Mouse (Mus musculus) myocyte (in vitro differentiated cells): ENCODE measurements around the gene Tnr. TPM values are rescaled to one million over a fixed set of nuclear protein-coding genes. Genes with fewer than 3 reads are reported as not detected.

Experiments used
- H3K27me3 ChIP-seq: one replicate; pipeline ENCODE4 v1.6.1; 2011; ENCODE audit not compliant: control insufficient read depth, insufficient read depth, insufficient read length
- H3K36me3 ChIP-seq: one replicate; pipeline ENCODE4 v1.6.1; 2011; ENCODE audit not compliant: control insufficient read depth, insufficient read depth
- H3K4me2 ChIP-seq: one replicate; pipeline ENCODE4 v1.6.1; 2011; ENCODE audit warnings: low read depth, control low read depth
- H3K4me3 ChIP-seq: one replicate; pipeline ENCODE4 v1.5.1; 2011; ENCODE audit warnings: mild to moderate bottlenecking, control low read depth, moderate library complexity
- H3K79me2 ChIP-seq: one replicate; pipeline ENCODE4 v1.6.1; 2011; ENCODE audit not compliant: control insufficient read depth, insufficient read depth
- H3ac ChIP-seq: one replicate; pipeline ENCODE4 v1.6.1; 2011; ENCODE audit not compliant: control insufficient read depth, insufficient read length
- CEBPB ChIP-seq: IDR thresholded peaks from 2 replicates; pipeline ENCODE4 v1.6.1; 2011; ENCODE audit warnings: mild to moderate bottlenecking, moderate library complexity; ENCODE audit not compliant: poor library complexity, insufficient read depth, severe bottlenecking
- E2F4 ChIP-seq: IDR thresholded peaks from one replicate; pipeline ENCODE4 v1.6.1; 2011; ENCODE audit warnings: mild to moderate bottlenecking, control low read depth, moderate library complexity; ENCODE audit not compliant: insufficient read depth
- MAX ChIP-seq: IDR thresholded peaks from one replicate; pipeline ENCODE4 v1.6.1; 2011; ENCODE audit warnings: low read depth, mild to moderate bottlenecking, control low read depth
- MYOD1 ChIP-seq, 3 experiments: IDR thresholded peaks; one replicate each; pipeline ENCODE4 v1.6.1; 2011; ENCODE audit warnings: control low read depth in 2 of 3, low read depth in 2 of 3, mild to moderate bottlenecking in 2 of 3, moderate library complexity in 1 of 3; ENCODE audit not compliant: insufficient read length in 2 of 3, control insufficient read depth in 1 of 3
- MYOG ChIP-seq, 3 experiments: IDR thresholded peaks; one replicate each; pipeline ENCODE4 v1.6.1; 2011; ENCODE audit warnings: control low read depth in 2 of 3, low read depth in 2 of 3, mild to moderate bottlenecking in 2 of 3; ENCODE audit not compliant: insufficient read length in 2 of 3, control insufficient read depth in 1 of 3, insufficient read depth in 1 of 3
- POLR2A ChIP-seq: IDR thresholded peaks from one replicate; pipeline ENCODE4 v1.6.1; 2011; ENCODE audit warnings: low read depth, mild to moderate bottlenecking, control low read depth, moderate library complexity; ENCODE audit not compliant: insufficient read length
- POLR2AphosphoS2 ChIP-seq: IDR thresholded peaks from one replicate; pipeline ENCODE4 v1.6.1; 2011; ENCODE audit warnings: low read depth, control low read depth; ENCODE audit not compliant: insufficient read length
- REST ChIP-seq: IDR thresholded peaks from one replicate; pipeline ENCODE4 v1.6.1; 2011; ENCODE audit warnings: mild to moderate bottlenecking, control low read depth, moderate library complexity; ENCODE audit not compliant: insufficient read depth, insufficient read length
- SRF ChIP-seq: IDR thresholded peaks from one replicate; pipeline ENCODE4 v1.6.1; 2011; ENCODE audit warnings: low read depth; ENCODE audit not compliant: control insufficient read depth, insufficient read length
- TCF12 ChIP-seq: IDR thresholded peaks from one replicate; pipeline ENCODE4 v1.6.1; 2011; ENCODE audit warnings: mild to moderate bottlenecking, control low read depth; ENCODE audit not compliant: poor library complexity, insufficient read depth, severe bottlenecking
- TCF3 ChIP-seq: IDR thresholded peaks from one replicate; pipeline ENCODE4 v1.6.1; 2011; ENCODE audit warnings: low read depth, control low read depth; ENCODE audit not compliant: insufficient read length
- USF1 ChIP-seq: IDR thresholded peaks from one replicate; pipeline ENCODE4 v1.6.1; 2011; ENCODE audit warnings: low read depth, mild to moderate bottlenecking, control low read depth, moderate library complexity
- polyA plus RNA-seq: library from polyadenylated mRNA; unstranded; fragments of >200 nt; fragmentation: generic; extraction: Trizol; gene quantifications from one replicate; pipeline ENCODE4 v1.2.1, GENCODE M21; 2012; ENCODE audit warnings: missing spikeins

Gene Tnr
- polyA plus RNA-seq, 1 experiment: 0.02 TPM

DNA sequence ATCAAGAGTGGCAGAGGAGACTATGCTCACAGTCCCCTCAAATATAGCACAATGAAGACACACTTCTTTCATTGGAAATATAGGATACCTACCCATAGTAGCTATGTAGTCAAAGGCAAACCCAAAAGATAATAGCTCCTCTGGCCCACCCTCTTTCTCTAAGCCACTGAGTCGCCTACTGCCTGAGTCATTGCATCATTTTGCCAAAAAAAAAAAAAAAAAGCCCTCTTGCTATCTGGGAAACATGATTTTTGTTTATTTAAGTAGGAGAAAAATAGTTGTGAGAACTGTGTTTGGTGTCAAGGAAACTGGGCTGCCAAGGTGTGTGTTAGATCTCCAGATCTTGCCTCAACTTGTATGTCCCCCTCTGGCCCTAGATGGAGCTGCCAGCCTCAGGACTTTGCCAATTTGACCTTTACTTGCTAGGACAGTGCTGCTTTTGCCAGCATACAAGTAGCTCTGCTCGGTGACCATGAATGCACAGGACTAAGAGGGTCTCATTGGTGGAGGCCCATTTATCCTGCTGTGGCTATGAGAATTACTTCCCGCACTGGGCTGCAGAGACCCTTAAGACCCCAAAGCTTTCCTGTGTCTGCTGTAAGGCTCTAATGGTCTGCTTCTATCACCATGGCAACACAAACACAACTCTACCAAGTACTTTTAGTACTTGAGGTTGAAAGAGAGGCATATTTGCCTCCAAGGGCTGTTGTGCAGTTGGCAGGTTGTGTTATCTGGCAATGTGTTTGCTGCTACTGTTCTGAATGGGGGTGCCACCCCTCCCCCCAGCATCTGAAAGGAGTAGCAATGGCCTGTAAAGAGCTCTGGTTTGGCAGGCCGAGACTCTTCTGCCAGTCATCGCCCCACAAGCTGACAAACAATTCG, 137.3 kb downstream of the Tnr start:
- Histone ChIP-seq H3K27me3 (no peaks in the 10 kb centered on the region), H3K79me2 (no peaks in the 10 kb centered on the region), H3K4me3 (no peak overlapping the region), H3K36me3 (no peaks in the 10 kb centered on the region), H3ac (no peak overlapping the region), H3K4me2 (no peak overlapping the region)
- TF ChIP-seq POLR2A (no peak), CEBPB (peak; percentile 37; the same call in 1 of the 2 replicates)

DNA sequence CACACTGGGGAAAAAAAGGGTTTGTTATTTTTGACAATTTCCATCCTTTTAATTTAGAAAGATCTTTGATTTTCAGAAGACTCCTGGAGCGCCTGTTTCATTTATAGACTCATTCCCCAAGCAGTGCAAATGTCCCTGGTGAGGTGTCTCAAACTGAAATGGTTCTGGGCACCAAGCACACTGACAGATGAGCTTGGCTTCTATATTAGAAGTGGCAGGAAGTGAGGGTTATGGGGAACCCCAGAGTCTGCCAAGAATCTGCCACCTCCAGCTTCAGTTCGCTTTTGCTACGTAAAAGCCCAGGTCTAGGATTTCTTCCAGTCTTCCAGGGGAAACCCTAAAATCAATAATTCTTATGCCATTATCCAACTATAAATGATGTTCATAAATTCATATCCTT, 140.9 kb downstream of the Tnr start:
- TF ChIP-seq MYOG (IDR thresholded peaks at IDR 0.05; ENCODE audit: control insufficient read depth in 1 of 3, insufficient read depth in 1 of 3, insufficient read length in 2 of 3, low read depth in 2 of 3) (no peak), TCF3 (no peak), MAX (no peak), POLR2A (no peak), MYOD1 (IDR thresholded peaks at IDR 0.05; ENCODE audit: control insufficient read depth in 1 of 3, insufficient read length in 2 of 3, low read depth in 2 of 3) (no peak), SRF (no peak), CEBPB (no peak), USF1 (no peak), POLR2AphosphoS2 (no peak), E2F4 (no peak)
- Histone ChIP-seq H3K27me3 (no peaks in the 10 kb centered on the region), H3K79me2 (no peaks in the 10 kb centered on the region), H3K36me3 (no peaks in the 10 kb centered on the region), H3K4me2 (no peak overlapping the region), H3K4me3 (no peak overlapping the region), H3ac (no peak overlapping the region)

DNA sequence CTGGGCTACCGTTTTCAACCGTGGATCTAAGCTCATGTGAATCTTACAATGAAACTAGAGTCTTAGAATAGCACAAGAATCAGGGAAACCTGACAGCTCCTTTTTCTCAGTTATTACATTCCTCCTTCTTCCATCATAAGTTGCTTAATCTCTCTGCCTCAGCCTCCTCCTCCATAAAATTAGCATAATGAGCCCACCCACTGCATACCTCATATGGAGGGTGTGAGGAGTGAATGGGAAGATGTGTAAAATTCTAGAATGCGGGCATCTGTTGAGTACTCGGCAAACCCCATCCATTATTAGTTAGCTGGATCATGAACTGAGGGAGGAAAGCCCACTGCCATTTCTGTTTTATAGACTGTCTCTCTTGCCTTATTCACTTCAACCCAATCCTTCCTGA, 141.4 kb downstream of the Tnr start:
- Histone ChIP-seq H3ac (no peak overlapping the region), H3K4me2 (no peak overlapping the region), H3K27me3 (no peaks in the 10 kb centered on the region), H3K36me3 (no peaks in the 10 kb centered on the region), H3K79me2 (no peaks in the 10 kb centered on the region), H3K4me3 (no peak overlapping the region)
- TF ChIP-seq TCF3 (no peak), MYOD1 (IDR thresholded peaks at IDR 0.05; ENCODE audit: control insufficient read depth in 1 of 3, insufficient read length in 2 of 3, low read depth in 2 of 3) (no peak), SRF (no peak), TCF12 (no peak), MAX (no peak), POLR2A (no peak), CEBPB (no peak), E2F4 (no peak), USF1 (no peak), MYOG (IDR thresholded peaks at IDR 0.05; ENCODE audit: control insufficient read depth in 1 of 3, insufficient read depth in 1 of 3, insufficient read length in 2 of 3, low read depth in 2 of 3) (no peak), REST (no peak), POLR2AphosphoS2 (no peak)

DNA sequence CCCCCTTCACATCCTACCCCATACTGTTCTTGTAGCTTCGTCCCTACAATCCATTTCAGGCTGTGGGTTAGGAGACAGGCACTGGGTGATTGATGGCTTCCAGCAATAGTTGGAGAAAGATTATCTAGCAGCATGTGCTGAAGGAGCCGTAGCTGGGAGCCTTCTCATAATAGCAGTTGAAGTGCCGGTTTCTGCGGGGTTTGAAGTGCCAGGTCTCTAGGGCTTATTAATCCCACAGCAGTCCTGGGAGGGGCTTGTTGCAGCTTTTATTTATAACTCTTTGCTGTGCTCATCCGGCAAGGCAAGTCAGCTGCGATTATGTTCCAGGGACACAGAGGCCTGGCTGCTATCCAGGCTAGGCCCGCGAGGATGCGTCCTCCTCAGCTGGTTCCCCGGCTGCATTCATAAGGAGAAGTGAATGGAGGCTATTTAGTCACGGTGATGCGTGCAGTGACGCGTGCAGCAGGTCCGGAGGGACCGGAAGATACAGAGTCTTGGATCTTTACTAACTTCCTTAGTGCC, 147.1 kb downstream of the Tnr start:
- no peak overlapping the region for H3ac ChIP-seq
- peak overlapping the region; percentile 30 for H3K4me2 ChIP-seq
- no peaks in the 10 kb centered on the region for H3K79me2 ChIP-seq
- no peak for TF ChIP-seq MYOG (IDR thresholded peaks at IDR 0.05; ENCODE audit: control insufficient read depth in 1 of 3, insufficient read depth in 1 of 3, insufficient read length in 2 of 3, low read depth in 2 of 3)
- no peak for TF ChIP-seq POLR2A
- no peak for TF ChIP-seq E2F4
- TF ChIP-seq CEBPB: no peak
- TF ChIP-seq REST: no peak
- no peak for TF ChIP-seq SRF
- no peak for TF ChIP-seq POLR2AphosphoS2
- TF ChIP-seq TCF3: no peak
- TF ChIP-seq TCF12: no peak
- TF ChIP-seq MYOD1 (IDR thresholded peaks at IDR 0.05; ENCODE audit: control insufficient read depth in 1 of 3, insufficient read length in 2 of 3, low read depth in 2 of 3): no peak
- no peak for TF ChIP-seq USF1
- TF ChIP-seq MAX: no peak
- no peaks in the 10 kb centered on the region for H3K36me3 ChIP-seq
- H3K27me3 ChIP-seq: no peaks in the 10 kb centered on the region
- H3K4me3 ChIP-seq: no peak overlapping the region

DNA sequence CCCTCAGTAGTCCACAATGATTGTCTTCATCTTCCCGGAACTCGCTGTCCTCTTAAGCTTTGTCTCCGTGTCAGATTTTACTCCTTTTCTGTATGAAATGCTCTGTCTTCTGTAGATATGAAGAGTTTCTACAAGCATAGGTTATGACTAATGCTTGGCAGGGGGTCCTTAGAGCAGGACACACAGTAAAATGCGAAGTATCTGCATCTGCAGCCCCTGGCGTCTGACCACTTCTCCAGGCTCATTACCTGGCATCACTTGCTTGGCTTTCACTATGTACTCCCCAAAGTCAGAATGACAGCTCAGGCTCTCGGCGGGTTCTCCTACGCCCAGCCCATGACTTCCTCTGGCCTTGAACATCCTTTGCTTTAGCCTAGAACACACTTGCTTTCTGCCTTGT, 147.6 kb downstream of the Tnr start:
- Histone ChIP-seq H3K27me3 (no peaks in the 10 kb centered on the region), H3K4me2 (no peak overlapping the region), H3ac (no peak overlapping the region), H3K36me3 (no peaks in the 10 kb centered on the region), H3K79me2 (no peaks in the 10 kb centered on the region), H3K4me3 (no peak overlapping the region)
- TF ChIP-seq USF1 (no peak), TCF12 (no peak), SRF (no peak), REST (no peak), MYOG (IDR thresholded peaks at IDR 0.05; ENCODE audit: control insufficient read depth in 1 of 3, insufficient read depth in 1 of 3, insufficient read length in 2 of 3, low read depth in 2 of 3) (no peak), E2F4 (no peak), MAX (no peak), TCF3 (no peak), POLR2A (no peak), CEBPB (no peak), MYOD1 (IDR thresholded peaks at IDR 0.05; ENCODE audit: control insufficient read depth in 1 of 3, insufficient read length in 2 of 3, low read depth in 2 of 3) (no peak), POLR2AphosphoS2 (no peak)
